Mouse (Mus musculus) mouse trophoblast stem cell (cell line): Measurements from ENCODE around the gene Atp6v0b.

Source experiments
- in situ Hi-C, 2 experiments: fragments of 300-500 bp; cut with MseI, MboI; formaldehyde crosslinking; loops; 2 replicates in 1 of 2; 3 replicates in 1 of 2; pipeline ENCODE4 v1.15.1; 2025

Atp6v0b gene

DNA sequence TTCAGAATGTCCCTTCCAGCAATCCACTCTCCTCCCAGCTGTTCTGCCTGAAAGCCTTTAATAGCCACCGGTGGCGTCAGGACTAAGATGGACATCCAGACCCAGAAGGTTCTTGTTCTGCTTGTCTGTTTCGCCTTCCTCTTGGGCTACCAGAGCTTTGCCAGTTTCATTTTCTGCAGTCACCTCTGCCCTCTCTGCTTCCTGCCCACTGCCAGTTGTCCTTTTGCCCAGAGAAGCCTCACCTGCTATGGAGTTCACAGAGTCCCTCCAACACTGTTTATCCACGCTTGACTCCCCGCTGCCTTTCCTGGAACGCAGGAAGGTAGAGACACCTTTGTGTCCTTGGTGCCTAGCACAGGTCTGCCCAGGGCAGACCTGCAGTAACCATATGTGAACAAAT lies 47.8 kb downstream of the Atp6v0b start:
- in situ Hi-C loops, result loop anchor here in 1 of 2 experiments (10.0 kb wide), 1 partner anchor 245 kb away; no protein-coding TSS in a partner anchor

- in situ Hi-C loops, result loop anchor here in 1 of 2 experiments (10.0 kb wide), 1 partner anchor 248 kb away; no protein-coding TSS in a partner anchor
Observed at GRCm38 (mm10) chr4:117837271-117837670, 49.9 kb downstream of the Atp6v0b start.

DNA sequence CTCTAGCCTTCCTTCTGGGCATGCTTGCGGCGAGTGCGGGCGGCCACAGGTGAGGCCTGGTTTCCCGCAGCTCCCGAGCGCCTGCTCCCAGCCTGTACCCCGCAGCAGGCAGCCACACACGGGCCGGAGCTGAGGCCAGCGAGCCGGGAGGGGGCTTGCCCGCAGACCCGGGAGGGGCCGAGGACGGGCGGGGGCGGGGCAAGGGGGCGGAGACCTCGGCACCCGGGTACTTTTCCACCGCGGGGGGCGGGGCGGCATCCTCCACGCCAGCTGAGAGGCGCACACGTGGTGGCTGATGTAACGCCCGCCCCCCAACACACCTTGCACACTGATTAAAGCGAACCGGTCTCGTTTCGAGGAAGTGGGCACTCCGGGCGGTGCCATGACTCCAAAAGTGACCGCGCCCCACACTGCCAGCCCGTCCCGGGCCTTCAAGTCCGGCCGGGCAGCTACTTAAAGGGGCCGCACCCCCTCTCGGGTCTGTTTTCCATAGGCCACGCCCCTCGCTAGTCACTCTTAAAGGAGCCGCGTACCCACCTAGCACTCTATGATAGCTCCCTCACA lies 50.8 kb downstream of the Atp6v0b start:
- in situ Hi-C loops, result loop anchor here in 1 of 2 experiments (10.0 kb wide), 1 partner anchor 249 kb away; no protein-coding TSS in a partner anchor

- in situ Hi-C loops, result loop anchor here in 1 of 2 experiments (10.0 kb wide), 1 partner anchor 249 kb away; no protein-coding TSS in a partner anchor
Observed at GRCm38 (mm10) chr4:117835531-117836111, 51.5 kb downstream of the Atp6v0b start.

DNA sequence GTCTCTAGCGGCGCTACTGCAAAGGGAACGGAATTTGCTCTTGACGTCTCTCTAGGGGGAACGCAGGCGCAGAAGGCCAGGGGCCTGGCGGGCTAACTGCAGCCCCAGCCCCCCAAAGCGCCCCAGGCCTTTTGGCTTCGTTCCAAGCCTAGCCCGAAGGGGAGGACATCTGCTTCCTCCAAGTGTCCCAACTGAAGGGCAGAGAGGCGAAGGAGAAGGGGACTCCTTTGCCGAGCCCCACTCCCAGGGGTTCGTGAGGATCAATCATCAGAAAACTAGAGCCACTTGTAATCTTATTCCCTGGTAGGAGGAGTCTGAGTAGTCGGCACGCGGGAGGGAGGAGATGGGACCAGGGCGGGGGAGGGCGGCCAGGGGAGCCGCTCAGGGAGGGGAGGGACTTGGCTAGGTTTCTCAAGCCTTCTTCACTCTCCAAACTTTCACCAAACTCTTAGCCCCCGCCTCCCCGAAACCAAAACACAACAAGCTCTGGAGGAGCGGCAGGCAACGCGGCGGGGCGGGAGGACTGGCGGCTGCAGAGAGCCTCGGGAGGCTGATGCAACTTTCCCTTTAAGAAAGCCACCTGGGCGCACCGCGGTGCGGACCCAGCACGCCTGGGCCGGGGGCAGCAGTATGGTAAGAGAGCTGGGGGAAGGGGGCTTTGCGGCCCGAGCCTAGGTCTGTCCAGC lies 52.1 kb downstream of the Atp6v0b start:
- in situ Hi-C loops, result loop anchor here (5.0 to 10.0 kb wide), 2 partner anchors 32 to 250 kb away; no protein-coding TSS in a partner anchor

GRCm38 (mm10) chr4:117834457-117834844 lies 52.7 kb downstream of the Atp6v0b start, which contains the start of gene Slc6a9:
Slc6a9 (plus strand) TSS chr4:117834506.
- in situ Hi-C loops, result loop anchor here (5.0 to 10.0 kb wide), 2 partner anchors 33 to 250 kb away; no protein-coding TSS in a partner anchor
